Mouse (Mus musculus) neural tube, embryonic 10.5 days (tissue): ENCODE measurements around the gene Pafah1b3.
"Not testable (repeated sequence)": the region's sequence is repeated elsewhere in the genome, so short reads cannot be mapped to it uniquely, and the experiment has no call there.

ENCODE experiments used
- DNase-seq: peaks from one replicate; pipeline ENCODE4 v3.0.0-alpha.2; 2017; ENCODE audit warnings: low spot score; ENCODE audit errors: extremely low spot score

Gene Pafah1b3

GRCm38 (mm10) chr7:25297454-25298325 is at the start of gene Pafah1b3:
Gene Pafah1b3, minus strand, starts transcription at chr7:25297986.
- DNase-seq: peak; percentile 90

DNA sequence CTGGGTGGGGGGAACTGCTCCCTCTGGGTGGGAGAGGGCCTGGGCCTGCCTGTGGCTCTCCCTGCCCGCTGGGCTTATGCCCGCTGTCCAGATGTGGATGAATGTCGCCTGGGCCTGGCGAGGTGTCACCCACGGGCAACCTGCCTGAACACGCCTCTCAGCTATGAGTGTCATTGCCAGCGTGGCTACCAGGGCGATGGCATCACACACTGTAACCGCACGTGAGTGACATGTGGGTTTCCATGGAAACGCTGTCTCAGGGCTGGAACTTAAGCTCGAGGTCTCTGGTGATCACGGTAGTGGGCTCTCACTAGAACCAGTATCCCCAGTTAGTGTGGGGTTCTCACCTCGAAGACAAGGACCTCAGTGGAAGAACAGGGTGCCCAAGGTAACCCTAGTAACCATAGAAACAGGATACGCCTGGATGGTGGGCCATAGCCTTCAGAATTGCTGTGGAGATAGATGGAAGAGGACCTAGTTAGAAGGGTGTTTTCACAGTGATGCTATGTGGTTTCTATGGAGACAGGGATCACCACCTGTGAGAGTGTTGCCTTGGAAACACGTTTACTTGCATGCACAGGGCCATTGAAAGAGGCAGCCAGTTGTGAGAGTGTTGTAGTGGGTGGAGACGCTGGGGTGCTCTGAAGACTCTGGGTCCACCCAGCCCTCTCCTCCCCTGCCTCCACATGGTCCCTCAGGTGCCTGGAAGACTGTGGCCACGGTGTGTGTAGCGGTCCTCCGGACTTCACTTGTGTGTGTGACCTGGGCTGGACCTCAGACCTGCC is 43.4 kb upstream of the Pafah1b3 start:
- DNase-seq: no peak

- DNase-seq: no peak
Observed at GRCm38 (mm10) chr7:25339329-25339728, 41.5 kb upstream of the Pafah1b3 start.

DNA sequence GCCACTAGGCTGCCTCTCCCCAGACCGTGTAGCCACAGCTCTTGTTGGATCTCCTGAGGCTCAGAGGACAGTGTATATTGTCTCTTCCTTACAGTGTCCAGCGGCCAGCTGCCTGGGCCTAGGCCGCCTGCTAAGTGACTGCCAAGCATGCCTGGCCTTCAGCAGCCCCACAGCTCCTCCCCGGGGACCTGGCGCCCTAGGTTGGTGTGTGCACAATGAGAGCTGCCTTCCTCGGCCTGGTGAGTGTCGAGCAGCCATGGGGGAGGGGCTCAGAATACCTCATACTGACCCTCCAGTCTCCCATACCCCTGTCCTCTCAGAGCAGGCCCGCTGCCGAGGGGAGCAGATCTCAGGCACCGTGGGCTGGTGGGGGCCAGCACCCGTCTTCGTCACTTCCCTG is 36.7 kb upstream of the Pafah1b3 start:
- no peak for DNase-seq

DNA sequence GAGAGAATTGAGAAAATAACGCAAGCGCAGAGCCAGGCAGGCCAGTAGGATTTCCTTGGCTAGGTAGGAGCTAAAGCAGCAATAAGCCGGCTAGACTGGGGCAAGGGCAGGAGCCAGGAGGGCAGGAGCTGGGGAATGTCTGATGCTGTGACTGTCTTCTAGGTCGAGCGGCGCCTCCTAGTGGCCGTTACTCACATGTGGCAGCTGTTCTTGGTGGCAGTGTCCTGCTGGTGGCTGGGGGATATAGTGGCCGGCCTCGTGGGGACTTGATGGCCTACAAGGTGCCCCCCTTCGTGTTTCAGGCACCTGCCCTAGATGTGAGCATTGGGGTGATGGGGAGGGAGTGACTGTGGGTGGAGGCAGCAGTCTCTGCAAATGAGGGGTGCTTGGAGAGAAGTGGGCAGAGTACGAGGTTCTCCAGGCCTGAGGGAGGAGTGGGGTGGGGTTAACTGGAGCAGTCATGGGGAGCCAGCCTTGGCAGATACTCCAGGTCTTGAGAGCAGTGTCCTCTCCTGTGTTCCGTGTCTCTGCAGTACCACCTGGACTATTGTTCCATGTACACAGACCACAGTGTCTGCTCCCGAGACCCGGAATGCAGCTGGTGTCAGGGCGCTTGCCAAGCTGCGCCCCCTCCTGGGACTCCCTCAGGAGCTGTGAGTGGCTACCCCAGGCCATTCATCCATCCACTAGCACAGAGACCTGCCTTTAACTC is 36.0 kb upstream of the Pafah1b3 start:
- peak; percentile 74 for DNase-seq

DNA sequence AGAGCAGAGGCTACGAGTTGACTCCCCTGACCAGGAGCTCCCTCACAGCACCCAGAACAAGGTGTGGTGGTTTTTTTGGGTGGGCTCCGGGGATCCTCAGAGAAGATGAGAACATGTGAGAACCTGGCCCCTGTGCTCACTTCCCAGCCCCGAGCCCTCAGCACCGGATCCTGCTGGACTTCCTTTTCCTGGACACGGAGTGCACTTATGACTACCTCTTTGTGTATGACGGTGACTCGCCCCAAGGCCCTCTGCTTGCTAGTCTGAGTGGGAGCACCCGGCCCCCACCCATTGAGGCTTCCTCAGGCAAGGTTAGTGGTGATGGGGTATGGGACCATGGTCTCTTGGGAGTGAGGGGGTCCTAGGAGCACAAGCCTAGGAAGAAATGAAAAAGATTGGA is 28.4 kb upstream of the Pafah1b3 start:
- DNase-seq: no peak

DNA sequence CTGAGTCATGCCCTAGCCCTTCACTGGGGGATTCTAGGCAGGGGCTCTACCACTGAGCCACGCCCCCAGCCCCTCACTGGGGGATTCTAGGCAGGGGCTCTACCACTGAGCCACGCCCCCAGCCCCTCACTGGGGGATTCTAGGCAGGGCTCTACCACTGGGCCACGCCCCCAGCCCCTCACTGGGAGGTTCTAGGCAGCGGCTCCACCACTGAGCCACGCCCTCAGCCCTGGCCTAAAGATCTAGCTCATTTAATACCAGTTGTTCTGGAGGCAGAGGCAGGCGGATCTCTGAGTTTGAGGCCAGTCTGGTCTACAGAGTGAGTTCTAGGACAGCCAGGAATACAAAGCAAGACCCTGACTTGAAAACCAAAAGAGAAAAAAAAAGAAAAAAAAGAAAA is 27.6 kb upstream of the Pafah1b3 start:
- not testable (repeated sequence) for DNase-seq

DNA sequence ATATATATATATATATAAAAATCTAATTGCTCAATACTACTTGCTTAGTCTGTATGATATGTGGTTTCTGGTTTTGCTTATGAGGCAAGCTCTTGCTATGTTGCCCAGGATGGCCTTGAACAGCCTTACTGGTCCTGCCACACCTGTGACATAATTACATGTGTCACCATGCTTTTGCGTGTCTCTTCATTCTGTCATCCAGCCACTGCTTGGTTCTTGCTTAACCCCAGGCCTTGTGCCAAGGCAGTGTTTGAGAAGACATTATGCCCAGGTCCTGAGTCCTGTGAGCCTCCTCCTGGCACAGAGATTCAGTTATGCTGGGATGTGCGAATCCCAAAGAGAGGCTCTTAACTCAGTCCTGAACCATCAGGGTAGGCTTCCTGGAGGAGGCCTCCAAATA is 25.4 kb upstream of the Pafah1b3 start:
- no peak for DNase-seq

DNA sequence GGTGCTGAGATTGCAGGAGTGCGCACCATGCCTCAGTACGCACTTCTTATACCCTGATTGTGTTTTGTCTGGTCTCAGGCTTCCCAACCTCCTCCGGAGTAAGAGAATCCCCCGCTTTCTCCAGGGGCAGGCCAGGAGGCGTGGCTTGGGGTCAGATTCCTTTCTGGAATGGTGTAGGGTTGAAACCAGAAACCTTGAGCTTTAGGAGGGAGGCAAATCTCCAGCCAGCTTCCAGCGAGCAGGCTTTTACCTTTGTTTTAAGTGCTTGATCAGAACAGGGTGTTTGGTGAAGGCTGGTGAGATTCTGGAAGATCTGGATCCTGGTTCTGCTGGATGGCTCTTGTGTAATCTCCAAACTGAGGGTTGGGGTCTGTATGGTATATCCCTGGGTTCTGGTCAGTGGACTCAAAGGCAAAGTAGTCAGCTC is 24.3 kb upstream of the Pafah1b3 start:
- peak; percentile 75 for DNase-seq

DNA sequence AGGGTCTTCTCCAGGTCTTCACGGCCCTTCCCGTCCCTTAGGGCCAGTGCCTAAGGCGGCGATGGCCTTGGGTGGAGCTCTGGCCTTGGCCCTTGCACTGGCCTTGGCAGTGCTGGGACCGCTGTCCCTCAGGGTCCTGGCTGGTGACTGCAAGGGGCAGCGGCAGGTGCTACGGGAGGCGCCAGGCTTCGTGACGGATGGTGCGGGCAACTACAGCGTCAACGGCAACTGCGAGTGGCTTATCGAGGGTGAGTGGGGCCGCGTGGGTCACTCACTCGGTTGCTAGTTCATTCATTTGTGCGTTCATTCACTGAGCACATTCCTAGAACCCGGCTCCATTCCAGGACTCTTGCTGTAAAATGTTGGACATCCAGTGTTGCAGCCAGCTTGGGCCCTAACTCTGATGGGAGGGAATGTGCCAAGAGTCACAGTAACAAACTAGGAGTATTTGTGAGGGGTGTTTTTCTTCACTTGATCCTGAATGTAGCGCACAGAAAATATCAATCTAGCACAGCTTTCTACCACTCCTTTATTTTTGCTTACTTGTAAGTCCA is 19.7 kb upstream of the Pafah1b3 start:
- DNase-seq: no peak

DNA sequence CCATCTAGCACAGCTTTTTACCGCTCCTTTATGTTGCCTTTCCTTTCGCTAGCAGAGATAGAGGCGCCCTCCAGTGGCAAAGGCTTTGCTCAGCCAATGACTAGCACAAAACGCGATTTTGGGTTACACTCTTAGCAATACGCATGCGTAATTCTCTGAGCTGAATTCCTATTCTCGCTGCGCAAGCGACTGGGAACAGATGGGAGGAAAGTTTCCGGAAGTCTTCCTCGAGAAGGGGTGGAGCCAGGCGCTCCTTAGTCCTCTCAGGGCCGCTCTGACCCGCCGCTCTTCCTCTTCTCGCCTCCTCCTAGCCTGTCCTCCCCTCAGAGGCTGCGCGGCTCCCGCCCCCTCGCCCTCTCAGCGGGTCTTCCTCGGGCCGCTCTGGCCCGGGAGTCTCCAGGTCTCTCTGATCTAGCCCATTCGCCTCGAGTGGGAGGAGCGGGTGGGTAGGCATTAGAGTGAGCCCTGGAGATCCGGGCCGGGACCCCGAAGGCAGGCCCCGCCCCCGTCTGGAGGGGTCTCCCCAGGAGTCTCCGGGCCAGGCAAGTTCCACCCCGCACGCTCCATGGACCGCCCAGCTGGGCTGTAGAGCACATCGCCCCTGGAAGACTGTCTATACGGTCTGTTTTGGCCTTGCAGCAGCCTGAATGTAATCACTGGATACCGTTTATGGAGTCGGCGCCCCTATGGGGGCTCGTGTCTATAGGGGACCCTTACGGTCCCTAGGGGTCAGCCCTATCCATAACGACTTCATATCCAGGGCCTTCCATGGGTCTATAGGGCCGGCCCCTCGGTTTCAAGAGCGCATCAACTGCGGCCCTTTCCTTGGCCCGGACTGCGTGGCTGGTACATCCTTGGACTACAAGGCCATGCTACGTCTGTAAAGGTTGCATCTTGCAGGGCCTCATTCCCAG is 19.0 kb upstream of the Pafah1b3 start, which contains the start of gene Megf8:
Gene Megf8, plus strand, starts transcription at position 633 of the 914 bp plus-strand sequence.
- peak; percentile 95 for DNase-seq

- peak; percentile 50 for DNase-seq
Observed at GRCm38 (mm10) chr7:25315306-25316041, 17.7 kb upstream of the Pafah1b3 start.

- DNase-seq: no peak
Observed at GRCm38 (mm10) chr7:25314606-25315305, 17.0 kb upstream of the Pafah1b3 start.

- no peak for DNase-seq
Observed at GRCm38 (mm10) chr7:25313325-25313724, 15.5 kb upstream of the Pafah1b3 start.

DNA sequence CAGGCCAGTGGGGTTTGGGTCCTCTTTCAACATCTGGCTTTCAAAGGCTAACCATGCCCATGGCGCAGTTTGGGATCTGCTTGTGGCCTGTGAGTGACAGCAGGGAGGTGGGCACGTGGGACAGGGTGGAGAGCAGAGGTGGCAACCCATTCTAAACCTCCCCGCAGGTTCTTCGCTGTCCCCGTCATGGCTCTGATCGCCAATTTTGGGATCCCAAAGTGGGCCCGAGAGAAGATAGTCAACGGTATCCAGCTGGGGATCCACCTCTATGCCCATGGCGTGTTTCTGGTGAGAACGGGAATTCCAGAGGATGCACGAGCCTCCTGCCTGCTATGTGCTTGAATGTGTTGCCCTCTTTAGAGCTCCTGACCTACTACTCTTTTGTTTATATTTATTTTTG is 13.4 kb upstream of the Pafah1b3 start:
- no peak for DNase-seq

DNA sequence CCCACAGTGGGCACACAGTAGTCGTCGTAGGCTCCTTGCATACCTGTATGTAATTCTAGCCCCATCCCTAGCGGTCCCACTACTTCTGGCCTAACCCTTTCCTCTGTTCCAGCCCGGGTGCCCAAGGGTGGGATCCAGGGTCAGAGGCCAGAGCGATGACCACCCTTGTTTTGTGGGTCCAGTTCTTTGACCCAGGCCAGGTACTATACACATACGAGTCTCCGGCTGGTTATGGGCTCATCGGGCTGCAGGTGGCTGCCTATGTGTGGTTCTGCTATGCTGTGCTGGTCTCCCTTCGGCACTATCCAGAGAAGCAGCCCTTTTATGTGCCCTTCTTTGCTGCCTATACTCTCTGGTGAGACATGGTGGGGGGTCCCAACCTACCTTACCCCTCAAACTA is 11.6 kb upstream of the Pafah1b3 start:
- DNase-seq: no peak

- no peak for DNase-seq
Observed at GRCm38 (mm10) chr7:25308702-25309318, 11.0 kb upstream of the Pafah1b3 start.

- no peak for DNase-seq
Observed at GRCm38 (mm10) chr7:25306614-25306996, 8.8 kb upstream of the Pafah1b3 start.
